Mouse (Mus musculus) lung, adult 2 months (tissue): ENCODE data around the gene Paxx. TPM values are rescaled to one million over a fixed set of nuclear protein-coding genes. Genes with fewer than 3 reads are reported as not detected.

Source experiments
- DNase-seq: peaks from one replicate; pipeline ENCODE4 v3.0.0; 2022
- H3K4me1 ChIP-seq: fragments of 200-500 bp; 2 replicates; pipeline ENCODE4 v1.6.1; 2011; ENCODE audit warnings: low read length; ENCODE audit not compliant: control insufficient read depth, insufficient read depth
- H3K4me3 ChIP-seq: fragments of 200-500 bp; replicated peaks from 2 replicates; pipeline ENCODE3; 2011; ENCODE audit warnings: low read depth, mild to moderate bottlenecking, control low read depth, low read length; ENCODE audit errors: extremely low read depth
- CTCF ChIP-seq: fragments of 200-500 bp; IDR thresholded peaks from 2 replicates; pipeline ENCODE4 v1.5.1; 2011; ENCODE audit warnings: mild to moderate bottlenecking, low read length, control low read depth; ENCODE audit not compliant: insufficient read depth
- POLR2A ChIP-seq: fragments of 200-500 bp; IDR thresholded peaks from 2 replicates; pipeline ENCODE4 v1.6.1; 2011; ENCODE audit warnings: low read depth, mild to moderate bottlenecking, control low read depth, low read length, borderline replicate concordance; ENCODE audit errors: extremely low read depth
- WGBS: fragments of 180-500 bp; shearing (Covaris S2); methylation state at CpG from one replicate; pipeline ENCODE4 v1.1.7; 2018; 5-methylcytosine and 5-hydroxymethylcytosine counted together
- polyA plus RNA-seq: library from polyadenylated mRNA; depleted of rRNA; stranded (reverse); fragments of >200 nt; gene quantifications from 2 replicates; pipeline ENCODE4 v1.2.3, GENCODE M21; 2012

Paxx gene
- polyA plus RNA-seq, 1 experiment: 74.6 TPM

- H3K4me3 ChIP-seq: no peak overlapping the region
- DNase-seq: no peak
- no peak for TF ChIP-seq POLR2A
- no peak for TF ChIP-seq CTCF
- H3K4me1 ChIP-seq: no peaks in the 10 kb centered on the region
- WGBS: 73% methylated on average over 14 of the region's 14 CpGs
These were observed 6.9 kb upstream of the Paxx start for GRCm38 (mm10) chr2:25467606-25468303.

GRCm38 (mm10) chr2:25465816-25466635, 5.1 kb upstream of the Paxx start:
- H3K4me1 ChIP-seq: peaks cover 5% of the 10 kb centered on the region; the same call in 1 of the 2 replicates
- no peak for TF ChIP-seq CTCF
- no peak for TF ChIP-seq POLR2A
- no peak overlapping the region for H3K4me3 ChIP-seq
- DNase-seq: no peak
- WGBS: 39% methylated on average over 10 of the region's 10 CpGs

- Histone ChIP-seq H3K4me3 (no peak overlapping the region), H3K4me1 (peaks cover 5% of the 10 kb centered on the region; the same call in 1 of the 2 replicates)
- DNase-seq: no peak
- TF ChIP-seq POLR2A (no peak), CTCF (no peak)
- WGBS: 64% methylated on average over 2 of the region's 2 CpGs
These were observed 4.4 kb upstream of the Paxx start for GRCm38 (mm10) chr2:25465256-25465655.

- H3K4me3 ChIP-seq: no peak overlapping the region
- WGBS: 85% methylated on average over 3 of the region's 3 CpGs
- no peak for TF ChIP-seq POLR2A
- no peak for TF ChIP-seq CTCF
- H3K4me1 ChIP-seq: peaks cover 9% of the 10 kb centered on the region; the same call in 1 of the 2 replicates
- DNase-seq: no peak
These were observed 2.7 kb upstream of the Paxx start for GRCm38 (mm10) chr2:25463630-25464029.

- H3K4me1 ChIP-seq: peaks cover 9% of the 10 kb centered on the region
- DNase-seq: no peak
- TF ChIP-seq POLR2A: peak; percentile 31; the same call in 1 of the 2 replicates
- TF ChIP-seq CTCF: no peak
- H3K4me3 ChIP-seq: peak overlapping the region; percentile 33
- 11% methylated on average over 3 of the region's 3 CpGs for WGBS
These were observed 513 bp upstream of the Paxx start for GRCm38 (mm10) chr2:25461407-25461806.

GRCm38 (mm10) chr2:25460135-25460534, 759 bp downstream of the Paxx start:
- DNase-seq: no peak
- Histone ChIP-seq H3K4me1 (peaks cover 9% of the 10 kb centered on the region), H3K4me3 (peak overlapping the region; percentile 84)
- WGBS: 25% methylated on average over 5 of the region's 5 CpGs
- no peak for TF ChIP-seq POLR2A
- no peak for TF ChIP-seq CTCF

- peak; percentile 64 for DNase-seq
- TF ChIP-seq CTCF (0 out of 2 replicates have a peak, but pooled peaks have one; percentile 6), POLR2A (no peak; the same call in 1 of the 2 replicates)
- WGBS: 53% methylated on average over 5 of the region's 5 CpGs
- Histone ChIP-seq H3K4me3 (no peak overlapping the region), H3K4me1 (peaks cover 9% of the 10 kb centered on the region)
These were observed 2.0 kb downstream of the Paxx start for GRCm38 (mm10) chr2:25458911-25459310.

- 60% methylated on average over 9 of the region's 9 CpGs for WGBS
- Histone ChIP-seq H3K4me1 (peaks cover 9% of the 10 kb centered on the region), H3K4me3 (peak overlapping the region; percentile 50)
- DNase-seq: peak; percentile 75
- TF ChIP-seq CTCF (no peak), POLR2A (peak; percentile 75; the same call in 1 of the 2 replicates)
These were observed 3.6 kb downstream of the Paxx start for GRCm38 (mm10) chr2:25457022-25457896.
